Mouse (Mus musculus) heart, embryonic 14.5 days (tissue): ENCODE measurements around the gene Naa16. TPM values are rescaled to one million over a fixed set of nuclear protein-coding genes. Genes with fewer than 3 reads are reported as not detected.
"Not testable (repeated sequence)": the region's sequence is repeated elsewhere in the genome, so short reads cannot be mapped to it uniquely, and the experiment has no call there.

Experiments
- ATAC-seq: fragments of 200-750 bp; cut with Nextera tagmentation; 2 replicates; pipeline ENCODE4 v1.8.0; 2017; ENCODE audit warnings: low read depth, moderate TSS enrichment; ENCODE audit not compliant: insufficient number of reproducible peaks, insufficient read depth, low FRiP score
- H3K27ac ChIP-seq, 2 experiments: fragments of 200-500 bp in 1 of 2; fragments of 300-500 bp in 1 of 2; sonication (generic) in 1 of 2; replicated peaks in 1 of 2; 2 replicates each; pipeline ENCODE4 v1.5.1; 2012 to 2014; ENCODE audit warnings: low read depth in 2 of 2, low read length in 2 of 2, control low read depth in 1 of 2, mild to moderate bottlenecking in 1 of 2, mixed read lengths in 1 of 2; ENCODE audit not compliant: control insufficient read depth in 1 of 2, insufficient read depth in 1 of 2
- H3K27me3 ChIP-seq: fragments of 300-500 bp; sonication (generic); 2 replicates; pipeline ENCODE4 v1.6.1; 2014; ENCODE audit warnings: mild to moderate bottlenecking, low read length, control low read depth; ENCODE audit not compliant: control insufficient read depth, insufficient read depth
- H3K36me3 ChIP-seq: fragments of 300-500 bp; sonication (generic); 2 replicates; pipeline ENCODE4 v1.6.1; 2014; ENCODE audit warnings: mild to moderate bottlenecking, control low read depth, low read length, mixed read lengths; ENCODE audit not compliant: control insufficient read depth, insufficient read depth
- H3K4me1 ChIP-seq, 2 experiments: fragments of 200-500 bp in 1 of 2; fragments of 300-500 bp in 1 of 2; sonication (generic) in 1 of 2; 2 replicates each; pipeline ENCODE4 v1.6.1; 2012 to 2014; ENCODE audit warnings: low read length in 2 of 2, control low read depth in 1 of 2, mixed read lengths in 1 of 2; ENCODE audit not compliant: control insufficient read depth in 2 of 2, insufficient read depth in 2 of 2
- H3K4me2 ChIP-seq: fragments of 300-500 bp; sonication (generic); 2 replicates; pipeline ENCODE4 v1.6.1; 2014; ENCODE audit warnings: mild to moderate bottlenecking, low read length
- H3K4me3 ChIP-seq, 2 experiments: fragments of 200-500 bp in 1 of 2; fragments of 300-500 bp in 1 of 2; sonication (generic) in 1 of 2; 2 replicates each; pipeline ENCODE4 v1.5.1; 2012 to 2014; ENCODE audit warnings: low read length in 2 of 2, mild to moderate bottlenecking in 2 of 2, control low read depth in 1 of 2, low read depth in 1 of 2, moderate library complexity in 1 of 2; ENCODE audit not compliant: control insufficient read depth in 1 of 2, insufficient read depth in 1 of 2
- H3K9ac ChIP-seq: fragments of 300-500 bp; sonication (generic); 2 replicates; pipeline ENCODE4 v1.6.1; 2014; ENCODE audit warnings: mild to moderate bottlenecking, low read length
- H3K9me3 ChIP-seq: fragments of 300-500 bp; sonication (generic); 2 replicates; pipeline ENCODE4 v1.6.1; 2016; ENCODE audit warnings: low read length, control low read depth; ENCODE audit not compliant: control insufficient read depth
- WGBS: fragments of 180-500 bp; shearing (Covaris S2); extraction: QIAGEN DNeasy Blood & Tissue Kit; methylation state at CpG from one replicate; pipeline ENCODE4 v1.1.7; 2014; 5-methylcytosine and 5-hydroxymethylcytosine counted together
- polyA plus RNA-seq: library from polyadenylated mRNA; unstranded; fragments of >200 nt; fragmentation: Nextera tagmentation; extraction: Ambion mirVana; gene quantifications from 2 replicates; pipeline ENCODE4 v1.2.1, GENCODE M21; 2014

Naa16 gene
- polyA plus RNA-seq: 21.7 and 22.1 TPM in 2 replicates

DNA sequence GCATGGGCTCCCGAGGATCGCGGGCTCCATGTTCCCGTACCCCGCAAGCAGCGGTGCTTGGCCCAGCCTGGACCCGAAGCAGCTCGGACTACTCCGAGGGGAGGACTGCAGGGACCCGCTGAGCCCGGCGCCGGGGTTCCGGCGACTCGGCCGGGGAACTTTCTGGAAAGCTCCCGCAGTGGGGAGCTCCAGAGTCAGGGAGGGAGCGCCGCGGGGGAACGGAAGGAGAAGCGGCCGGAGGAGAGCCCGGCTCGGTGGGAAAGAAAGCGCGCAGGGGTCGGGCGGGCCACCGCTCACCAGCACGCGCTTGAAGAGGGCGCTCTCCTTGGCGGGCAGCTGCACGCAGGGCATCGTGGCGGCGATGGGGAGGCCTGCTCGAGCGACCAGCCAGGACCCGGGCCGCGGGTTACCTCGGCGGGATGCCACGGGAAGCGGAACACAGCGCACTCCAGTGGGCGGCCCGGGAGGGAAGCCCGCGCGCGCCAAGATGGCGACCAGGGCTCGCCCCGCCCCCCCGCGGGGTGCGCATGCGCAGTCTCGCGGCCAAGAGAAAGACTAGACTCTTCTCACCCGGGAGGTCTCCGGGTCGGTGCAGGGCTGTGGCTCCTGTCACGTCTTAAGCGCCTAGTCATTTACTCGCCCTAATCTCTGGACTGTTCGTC is at the start of gene Naa16:
TSS of gene Naa16 (minus strand) at position 514 of the 662 bp plus-strand sequence.
- H3K4me1 ChIP-seq: peaks cover 0 to 7% of the 10 kb centered on the region in 2 experiments; a peak in 2 of 4 replicates
- no peaks in the 10 kb centered on the region for H3K27me3 ChIP-seq
- peak within 1 kb of the TSS; percentile 97 to 99 for H3K27ac ChIP-seq
- H3K9me3 ChIP-seq: no peaks in the 10 kb centered on the region
- WGBS: under 1% methylated on average over 68 of the region's 71 CpGs
- H3K36me3 ChIP-seq: peaks cover 12% of the 10 kb centered on the region
- peak within 1 kb of the TSS; percentile 96 for H3K9ac ChIP-seq
- H3K4me2 ChIP-seq: peak within 1 kb of the TSS; percentile 92
- peak; percentile 94 for ATAC-seq
- H3K4me3 ChIP-seq: peak within 1 kb of the TSS; percentile 86 to 88

DNA sequence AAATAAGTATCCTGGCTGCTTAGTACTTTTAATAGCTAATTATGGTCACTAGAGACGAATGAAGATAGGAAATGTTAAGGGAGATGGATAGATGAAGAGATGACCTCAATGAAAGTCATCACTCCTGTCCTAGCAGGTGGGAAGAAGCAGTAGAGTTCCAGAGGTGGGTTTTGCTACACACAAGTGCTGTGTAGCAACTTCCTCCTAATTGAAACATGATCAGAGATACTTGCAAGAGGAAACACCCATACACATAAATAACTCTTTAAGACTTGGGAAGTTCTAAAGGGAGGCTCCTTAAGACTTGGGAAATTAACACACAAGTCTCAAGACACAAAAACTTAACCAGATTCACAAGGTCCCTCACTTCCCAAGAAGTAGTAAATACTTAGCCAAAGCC is 43.5 kb upstream of the Naa16 start:
- Histone ChIP-seq H3K9ac (no peak overlapping the region), H3K9me3 (no peaks in the 10 kb centered on the region), H3K27ac (no peak overlapping the region), H3K4me3 (no peak overlapping the region), H3K4me2 (no peak overlapping the region), H3K27me3 (no peaks in the 10 kb centered on the region), H3K4me1 (no peaks in the 10 kb centered on the region), H3K36me3 (no peaks in the 10 kb centered on the region)
- ATAC-seq: no peak
- WGBS: 68% methylated on average over 1 of the region's 1 CpGs

DNA sequence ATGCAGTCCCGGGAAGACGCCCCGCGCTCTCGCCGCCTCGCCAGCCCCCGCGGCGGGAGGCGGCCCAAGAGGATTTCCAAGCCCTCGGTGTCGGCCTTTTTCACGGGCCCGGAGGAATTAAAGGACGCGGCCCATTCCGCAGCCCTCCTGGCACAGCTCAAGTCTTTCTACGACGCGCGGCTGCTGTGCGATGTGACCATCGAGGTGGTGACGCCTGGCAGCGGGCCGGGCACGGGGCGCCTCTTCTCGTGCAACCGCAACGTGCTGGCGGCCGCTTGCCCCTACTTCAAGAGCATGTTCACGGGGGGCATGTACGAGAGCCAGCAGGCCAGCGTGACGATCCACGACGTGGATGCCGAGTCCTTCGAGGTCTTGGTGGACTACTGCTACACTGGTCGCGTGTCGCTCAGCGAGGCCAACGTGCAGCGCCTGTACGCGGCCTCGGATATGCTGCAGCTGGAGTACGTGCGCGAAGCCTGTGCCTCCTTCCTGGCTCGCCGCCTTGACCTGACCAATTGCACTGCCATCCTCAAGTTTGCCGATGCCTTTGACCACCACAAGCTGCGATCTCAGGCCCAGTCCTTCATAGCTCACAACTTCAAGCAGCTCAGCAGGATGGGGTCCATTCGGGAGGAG is 36.3 kb upstream of the Naa16 start:
- H3K27me3 ChIP-seq, H3K4me1 ChIP-seq: not testable (repeated sequence)
- Histone ChIP-seq H3K4me2 (peak overlapping the region; percentile 62), H3K4me3 (peak overlapping the region; percentile 39 to 70), H3K36me3 (peaks cover 14% of the 10 kb centered on the region), H3K9me3 (peaks cover 12% of the 10 kb centered on the region), H3K27ac (peak overlapping the region; percentile 83 to 95), H3K9ac (peak overlapping the region; percentile 72)
- 35% methylated on average over 6 of the region's 59 CpGs for WGBS
- peak; percentile 29 for ATAC-seq

DNA sequence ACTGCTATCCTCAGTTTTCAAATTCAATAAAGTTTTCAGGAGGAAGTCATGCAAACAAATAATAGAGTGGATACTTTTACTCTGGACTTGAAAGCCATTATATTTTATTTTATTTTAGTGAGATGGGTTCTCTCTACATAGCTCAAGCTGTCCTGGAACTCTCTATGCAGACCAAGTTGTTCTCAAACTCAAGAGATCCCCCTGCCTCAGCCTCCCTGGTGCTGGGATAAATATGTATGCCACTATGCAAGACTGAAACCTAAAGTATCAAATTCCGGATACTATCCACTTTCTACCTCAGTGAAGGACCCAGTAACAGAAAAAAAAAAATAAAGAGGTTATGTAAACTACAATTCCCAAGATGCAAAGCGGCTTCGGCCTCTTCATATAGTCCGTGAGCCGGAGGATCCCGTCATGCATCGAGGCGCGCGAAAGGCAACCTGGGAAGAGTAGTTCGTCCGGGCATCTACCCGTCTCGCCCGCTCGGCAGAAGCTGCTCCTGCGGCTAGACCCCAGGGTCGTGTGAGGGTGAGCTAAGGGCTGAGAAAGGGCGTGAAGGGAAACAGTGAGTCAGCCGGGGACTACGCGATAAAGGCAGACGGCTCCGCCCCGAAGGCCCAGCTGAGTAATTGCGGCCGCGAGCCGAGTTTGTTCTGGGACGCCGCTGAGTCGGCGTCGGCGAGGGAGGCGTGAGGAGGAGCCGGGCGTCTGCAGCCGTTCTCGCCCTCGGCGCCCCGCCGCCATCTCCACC is 35.6 kb upstream of the Naa16 start, which contains the start of gene Kbtbd7:
TSS of gene Kbtbd7 (plus strand) at position 533 of the 751 bp plus-strand sequence.
- H3K4me1 ChIP-seq: peaks cover 0 to 3% of the 10 kb centered on the region in 2 experiments; a peak in 1 of 4 replicates
- H3K36me3 ChIP-seq: peaks cover 15% of the 10 kb centered on the region
- peak within 1 kb of the TSS; percentile 62 for H3K4me2 ChIP-seq
- peak within 1 kb of the TSS; percentile 39 to 70 for H3K4me3 ChIP-seq
- under 1% methylated on average over 37 of the region's 44 CpGs for WGBS
- ATAC-seq: peak; percentile 99
- H3K9ac ChIP-seq: peak within 1 kb of the TSS; percentile 72
- H3K27me3 ChIP-seq: no peaks in the 10 kb centered on the region
- peak within 1 kb of the TSS; percentile 83 to 95 for H3K27ac ChIP-seq
- H3K9me3 ChIP-seq: peaks cover 12% of the 10 kb centered on the region

DNA sequence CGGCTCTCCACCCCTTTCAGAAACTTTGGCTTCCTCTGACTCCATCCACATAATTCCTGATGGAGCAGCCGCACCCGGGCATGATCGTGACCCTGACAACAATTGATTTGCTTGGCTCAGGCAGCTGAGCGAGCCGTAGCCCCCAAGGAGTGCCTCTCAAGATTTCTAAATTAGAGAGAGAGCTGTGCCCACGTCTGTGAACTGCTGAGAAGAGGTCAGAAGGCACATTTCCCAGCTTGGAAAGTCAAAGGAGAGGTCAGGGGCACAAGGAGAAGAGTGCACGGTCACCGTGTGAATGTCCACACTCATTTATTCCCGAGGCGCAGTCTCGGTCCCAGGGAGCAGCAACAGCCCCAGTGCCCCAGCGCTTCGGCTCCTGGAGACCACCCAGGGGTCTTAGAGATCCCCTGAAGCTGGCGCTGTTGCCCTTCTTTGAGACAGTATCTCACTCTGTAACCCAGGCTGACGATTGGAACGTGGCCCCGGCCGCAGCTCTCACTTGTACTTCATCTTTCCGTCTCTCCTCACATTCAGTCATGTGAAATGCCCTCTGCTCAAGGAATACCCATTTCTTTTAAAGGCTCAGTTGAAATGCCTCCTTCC is 29.6 kb upstream of the Naa16 start:
- no peak overlapping the region for H3K4me3 ChIP-seq

DNA sequence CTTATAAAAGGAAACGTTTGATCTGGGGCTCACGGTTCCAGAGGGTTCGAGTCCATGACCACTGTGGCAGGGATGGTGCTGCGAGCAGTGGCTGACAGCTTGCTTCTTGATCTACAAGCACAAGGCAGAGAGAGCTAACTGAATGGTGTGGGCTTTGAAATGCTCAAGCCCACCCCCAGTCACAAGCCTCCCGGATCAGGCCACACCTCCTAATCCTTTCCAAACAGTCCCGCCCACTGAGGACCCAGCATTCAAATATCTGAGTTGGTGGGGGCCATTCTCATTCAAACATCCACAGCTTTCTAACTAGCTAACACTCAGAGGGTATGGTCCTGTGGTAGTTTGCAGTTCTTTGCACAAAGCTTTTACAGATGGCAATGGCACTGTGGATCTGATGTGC is 22.5 kb upstream of the Naa16 start:
- Histone ChIP-seq H3K9me3 (no peaks in the 10 kb centered on the region), H3K27ac (no peak overlapping the region), H3K9ac (no peak overlapping the region), H3K4me1 (no peaks in the 10 kb centered on the region), H3K27me3 (no peaks in the 10 kb centered on the region), H3K4me3 (no peak overlapping the region), H3K4me2 (no peak overlapping the region), H3K36me3 (peaks cover 26% of the 10 kb centered on the region)
- 90% methylated on average over 6 of the region's 6 CpGs for WGBS
- ATAC-seq: no peak

More for the DNA sequence above, 29.6 kb upstream of the Naa16 start:
- Histone ChIP-seq H3K36me3 (peaks cover 43% of the 10 kb centered on the region), H3K9ac (no peak overlapping the region), H3K27me3 (no peaks in the 10 kb centered on the region), H3K4me1 (no peaks in the 10 kb centered on the region), H3K27ac (no peak overlapping the region), H3K4me2 (no peak overlapping the region), H3K9me3 (no peaks in the 10 kb centered on the region)
- no peak for ATAC-seq
- WGBS: 73% methylated on average over 20 of the region's 20 CpGs

DNA sequence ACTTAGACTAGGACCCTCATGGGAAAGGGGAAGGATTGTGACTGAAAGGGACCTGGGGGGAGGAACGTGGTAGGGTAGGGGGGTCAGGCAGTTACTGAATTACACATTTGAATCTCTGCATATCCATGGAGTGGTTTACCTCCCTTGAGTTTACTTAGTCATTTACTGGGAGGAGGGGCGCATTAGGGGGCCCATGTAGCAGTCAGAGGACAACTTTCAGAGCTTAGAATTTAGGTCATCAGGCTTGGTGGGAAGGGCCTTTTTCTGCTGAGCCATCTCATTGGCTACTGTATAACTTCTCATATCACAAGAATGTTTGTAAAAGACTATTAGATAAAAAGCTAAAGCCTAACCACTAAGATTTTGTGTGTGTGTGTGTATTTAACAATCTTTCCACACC is 20.1 kb upstream of the Naa16 start:
- Histone ChIP-seq H3K4me2 (no peak overlapping the region), H3K27me3 (no peaks in the 10 kb centered on the region), H3K4me3 (no peak overlapping the region), H3K9ac (no peak overlapping the region), H3K9me3 (no peaks in the 10 kb centered on the region), H3K4me1 (no peaks in the 10 kb centered on the region), H3K27ac (no peak overlapping the region), H3K36me3 (peaks cover 33% of the 10 kb centered on the region)
- WGBS: 69% methylated on average over 2 of the region's 2 CpGs
- no peak for ATAC-seq
